Mouse (Mus musculus) C2C12 (cell line): ENCODE data around the gene Lrp8.

Source experiments
- CEBPB ChIP-seq: IDR thresholded peaks from one replicate; pipeline ENCODE4 v1.6.1; 2011; ENCODE audit warnings: low read depth, mild to moderate bottlenecking, control low read depth, moderate library complexity
- CTCF ChIP-seq: IDR thresholded peaks from one replicate; pipeline ENCODE4 v1.5.1; 2011; ENCODE audit not compliant: control insufficient read depth, insufficient read depth, insufficient read length
- FOSL1 ChIP-seq: IDR thresholded peaks from one replicate; pipeline ENCODE4 v1.8.0; 2011; ENCODE audit warnings: mild to moderate bottlenecking, low read length; ENCODE audit not compliant: poor library complexity, insufficient read depth, severe bottlenecking
- USF1 ChIP-seq: IDR thresholded peaks from one replicate; pipeline ENCODE4 v1.6.1; 2011; ENCODE audit warnings: low read depth, mild to moderate bottlenecking, control low read depth, moderate library complexity

GRCm38 (mm10) chr4:107899211-107899927, 97.3 kb downstream of the Lrp8 start:
- TF ChIP-seq CTCF (no peak), USF1 (no peak), CEBPB (no peak), FOSL1 (no peak)
